Mouse (Mus musculus): ENCODE data around the gene Elavl3.

Elavl3 gene

GRCm38 (mm10) chr9:22058011-22058424 is 6.2 kb upstream of the Elavl3 start:
- in situ Hi-C loops (cut with MboI, MseI): no loop called here

GRCm38 (mm10) chr9:22057031-22057517 is 5.3 kb upstream of the Elavl3 start:
- in situ Hi-C loops (cut with MboI, MseI): no loop called here

GRCm38 (mm10) chr9:22056303-22056910 is 4.6 kb upstream of the Elavl3 start:
- in situ Hi-C loops (cut with MboI, MseI): no loop called here

GRCm38 (mm10) chr9:22055713-22056112 is 3.9 kb upstream of the Elavl3 start:
- in situ Hi-C loops (cut with MboI, MseI): no loop called here

- in situ Hi-C loops (cut with MboI, MseI): no loop called here
Observed at GRCm38 (mm10) chr9:22054411-22055076, 2.7 kb upstream of the Elavl3 start.

- in situ Hi-C loops (cut with MboI, MseI): no loop called here
Observed at GRCm38 (mm10) chr9:22053657-22054056, 1.8 kb upstream of the Elavl3 start.

- in situ Hi-C loops (cut with MboI, MseI): no loop called here
Observed at GRCm38 (mm10) chr9:22051161-22051957, 464 bp downstream of the Elavl3 start.

GRCm38 (mm10) chr9:22050351-22050889 is 1.4 kb downstream of the Elavl3 start:
- in situ Hi-C loops (cut with MboI, MseI): no loop called here

- in situ Hi-C loops (cut with MboI, MseI): no loop called here
Observed at GRCm38 (mm10) chr9:22049721-22050270, 2.0 kb downstream of the Elavl3 start.

- in situ Hi-C loops (cut with MboI, MseI): no loop called here
Observed at GRCm38 (mm10) chr9:22049315-22049714, 2.5 kb downstream of the Elavl3 start.

GRCm38 (mm10) chr9:22047329-22047728 is 4.5 kb downstream of the Elavl3 start:
- in situ Hi-C loops (cut with MboI, MseI): no loop called here

GRCm38 (mm10) chr9:22041832-22042231 is 10.0 kb downstream of the Elavl3 start:
- in situ Hi-C loops (cut with MboI, MseI): no loop called here

- in situ Hi-C loops (cut with MboI, MseI): no loop called here
Observed at GRCm38 (mm10) chr9:22037826-22038225, 14.0 kb downstream of the Elavl3 start.

GRCm38 (mm10) chr9:22035300-22036044 is 16.4 kb downstream of the Elavl3 start:
- in situ Hi-C loops (cut with MboI, MseI): no loop called here

- in situ Hi-C loops (cut with MboI, MseI): loop anchor here (5.0 kb wide), 1 partner anchor 43 kb away; the partner anchor contains the start of gene Rgl3
Observed at GRCm38 (mm10) chr9:22030386-22030785, 21.4 kb downstream of the Elavl3 start.

- in situ Hi-C loops (cut with MboI, MseI): no loop called here
Observed at GRCm38 (mm10) chr9:22028467-22028866, 23.4 kb downstream of the Elavl3 start.

- in situ Hi-C loops (cut with MboI, MseI): no loop called here
Observed at GRCm38 (mm10) chr9:22024592-22024991, 27.2 kb downstream of the Elavl3 start.

GRCm38 (mm10) chr9:22017208-22017825 is 34.5 kb downstream of the Elavl3 start:
- in situ Hi-C loops (cut with MboI, MseI): no loop called here

GRCm38 (mm10) chr9:22016245-22016644 is 35.6 kb downstream of the Elavl3 start:
- in situ Hi-C loops (cut with MboI, MseI): no loop called here

- in situ Hi-C loops (cut with MboI, MseI): no loop called here
Observed at GRCm38 (mm10) chr9:22012731-22013130, 39.1 kb downstream of the Elavl3 start.

GRCm38 (mm10) chr9:22011055-22011454 is 40.8 kb downstream of the Elavl3 start:
- in situ Hi-C loops (cut with MboI, MseI): no loop called here
